Mouse (Mus musculus): Measurements from ENCODE around the gene Gabarap.
"Not testable (repeated sequence)": the region's sequence is repeated elsewhere in the genome, so short reads cannot be mapped to it uniquely, and the experiment has no call there.

Gabarap gene

DNA sequence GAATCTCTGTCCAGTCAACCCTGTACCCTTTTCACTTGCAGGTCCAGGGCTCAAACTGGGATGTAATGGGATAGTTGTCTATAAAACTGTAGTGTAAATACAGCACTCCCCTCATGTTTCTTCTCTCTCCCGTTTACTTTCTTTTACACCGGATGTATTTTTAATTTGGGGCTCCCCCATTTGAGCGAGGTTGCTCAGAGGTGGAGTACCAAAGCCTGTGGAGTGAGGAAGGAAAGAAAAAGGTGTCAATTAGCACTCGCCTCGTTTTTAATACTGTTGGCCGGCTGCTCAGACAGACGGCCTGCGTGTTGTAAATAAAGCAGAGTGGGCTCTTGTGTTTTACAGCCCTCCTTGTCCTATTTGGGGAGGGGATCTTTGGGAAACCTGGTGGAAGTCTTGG, 8.7 kb downstream of the Gabarap start:
- no peak for DNase-seq (ENCODE audit: low spot score)

DNA sequence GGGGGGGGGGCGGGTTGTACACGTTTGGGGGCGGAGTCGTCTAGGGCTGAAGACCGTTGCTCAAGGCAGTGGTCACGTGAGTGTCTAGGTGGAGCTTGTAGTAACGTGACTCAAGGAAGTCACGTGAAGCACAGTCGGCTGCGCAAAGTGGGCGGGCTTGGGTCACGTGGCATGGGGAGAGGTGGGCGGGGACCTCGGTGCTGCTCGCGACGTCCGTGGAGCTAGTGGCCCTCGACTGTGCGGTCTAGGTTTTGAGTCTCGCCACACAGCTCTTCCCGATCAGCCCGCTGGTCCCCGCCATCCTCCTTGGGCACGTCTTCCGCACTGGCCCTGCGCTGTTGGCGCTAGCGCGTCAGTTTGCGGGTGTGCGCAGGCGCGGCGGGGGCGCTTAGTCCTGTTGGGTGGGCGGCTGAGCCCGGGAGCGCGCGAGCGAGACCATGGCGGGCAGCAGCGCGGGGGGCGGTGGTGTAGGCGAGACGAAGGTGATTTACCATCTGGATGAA, 9.5 kb downstream of the Gabarap start, which contains the start of gene Dvl2:
Gene Dvl2, plus strand, starts transcription at position 200 of the 503 bp plus-strand sequence.
- peak; percentile 90 for DNase-seq (ENCODE audit: low spot score)

DNA sequence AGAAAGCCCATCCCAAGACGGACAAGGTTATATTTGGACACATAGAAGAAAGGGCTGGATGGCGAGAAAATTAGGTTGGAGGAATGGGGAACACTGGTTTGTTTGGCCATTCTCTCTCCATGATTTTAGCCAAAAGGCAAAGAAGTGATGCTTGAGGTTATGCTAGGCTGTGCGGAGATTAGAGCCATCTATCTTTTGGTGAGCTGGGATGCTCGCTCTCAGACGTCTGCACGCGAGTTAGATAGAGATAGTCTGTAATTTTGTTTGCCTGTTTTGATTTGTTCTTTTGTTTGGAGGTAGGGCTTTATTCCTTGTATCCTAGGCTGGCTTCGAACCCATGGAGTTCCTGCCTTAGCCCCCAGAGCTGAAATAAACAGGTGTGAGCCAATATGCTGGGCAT, 10.2 kb downstream of the Gabarap start:
- DNase-seq (ENCODE audit: low spot score): no peak

DNA sequence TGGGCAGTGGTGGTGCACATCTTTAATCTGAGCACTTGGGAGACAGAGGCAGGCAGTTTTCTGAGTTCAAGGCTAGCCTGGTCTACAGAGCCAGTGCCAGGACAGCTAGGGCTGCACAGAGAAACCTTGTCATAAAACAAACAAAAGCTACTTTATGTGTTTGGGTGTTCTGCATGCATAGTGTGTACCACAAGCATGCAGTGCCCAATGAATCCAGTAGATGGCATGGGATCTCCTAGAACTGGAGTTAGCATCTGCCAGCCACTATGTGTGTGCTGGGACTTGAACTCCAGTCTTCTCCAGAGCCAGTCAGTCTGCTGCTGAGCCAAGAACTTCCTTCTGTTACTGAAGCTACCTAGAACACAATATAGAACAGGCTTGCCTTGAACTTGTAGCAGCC, 10.9 kb downstream of the Gabarap start:
- no peak for DNase-seq (ENCODE audit: low spot score)

DNA sequence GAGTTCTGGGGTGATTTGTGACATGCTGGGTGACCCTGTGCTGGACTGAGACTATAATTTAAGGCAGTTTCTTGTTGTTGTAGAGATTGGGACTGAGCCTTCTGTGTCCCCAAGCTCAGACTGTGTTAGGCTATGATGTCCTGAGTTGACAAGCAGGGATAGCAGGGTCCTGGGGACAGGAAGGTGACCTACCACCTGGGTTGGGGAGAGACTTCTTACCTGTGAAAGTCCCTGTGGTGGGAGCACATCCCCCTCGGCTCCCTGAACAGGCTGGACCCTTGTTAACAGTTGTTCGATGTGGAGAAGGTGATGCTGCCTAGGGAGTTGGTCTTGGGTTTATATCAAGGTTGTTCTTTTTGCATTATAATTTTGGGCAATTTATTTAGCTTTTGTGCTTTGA, 11.5 kb downstream of the Gabarap start:
- no peak for DNase-seq (ENCODE audit: low spot score)

DNA sequence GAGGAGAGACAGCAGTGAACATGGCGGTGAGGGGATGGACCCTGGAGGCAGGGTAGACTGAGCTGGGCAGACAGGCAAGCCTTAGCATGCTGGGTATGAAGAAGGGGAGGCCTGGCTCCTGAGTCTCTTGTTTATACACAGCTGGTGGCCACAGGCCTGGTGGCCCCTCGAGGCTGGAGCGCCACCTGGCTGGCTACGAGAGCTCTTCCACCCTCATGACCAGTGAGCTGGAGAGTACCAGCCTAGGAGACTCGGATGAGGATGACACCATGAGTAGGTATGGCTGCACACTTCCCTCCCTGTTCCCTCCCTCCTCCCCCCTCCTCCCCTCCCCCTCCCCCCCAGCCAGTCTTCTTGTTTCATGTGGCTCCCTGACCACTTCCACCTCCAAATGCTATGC, 14.6 kb downstream of the Gabarap start:
- DNase-seq (ENCODE audit: low spot score): no peak

DNA sequence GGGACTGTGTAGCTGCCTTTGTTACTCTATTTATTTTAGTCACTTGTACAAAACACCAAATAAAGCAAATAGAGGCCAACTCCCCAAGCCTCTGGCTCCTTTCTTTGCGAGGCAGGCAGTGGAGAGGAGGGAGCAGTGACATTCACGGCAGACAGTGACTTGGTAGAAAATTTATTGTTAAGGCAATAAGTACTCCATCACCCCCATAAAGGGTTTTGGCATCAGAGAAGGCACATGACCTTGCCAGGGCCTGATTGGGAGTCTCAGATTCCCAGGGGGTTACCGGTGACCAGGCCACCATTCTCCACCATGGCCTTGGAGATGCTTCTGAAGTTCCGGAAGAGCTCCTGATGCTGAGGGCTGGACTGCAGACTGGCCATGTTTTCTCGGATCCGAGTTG, 19.1 kb downstream of the Gabarap start:
- no peak for DNase-seq (ENCODE audit: low spot score)

DNA sequence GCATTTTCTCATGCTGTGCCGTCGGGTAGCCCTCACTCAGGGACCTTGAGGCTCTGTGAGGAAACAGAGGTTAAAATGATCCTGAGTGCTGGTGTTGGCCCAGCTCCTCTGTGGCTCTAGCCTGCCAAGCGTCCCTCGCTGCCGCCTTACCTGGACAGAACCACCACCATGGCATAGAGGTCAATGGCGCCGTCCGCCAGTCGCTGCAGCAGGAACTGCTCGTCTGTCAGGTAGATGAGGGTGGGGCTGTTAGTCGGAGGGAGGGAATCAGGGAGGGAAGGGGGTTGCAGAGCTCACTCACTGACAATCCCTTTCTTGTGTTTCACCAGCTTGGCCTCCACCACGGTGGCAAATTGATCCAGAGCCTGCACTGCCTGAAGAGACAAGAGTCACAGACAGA, 19.6 kb downstream of the Gabarap start:
- DNase-seq (ENCODE audit: low spot score): no peak

DNA sequence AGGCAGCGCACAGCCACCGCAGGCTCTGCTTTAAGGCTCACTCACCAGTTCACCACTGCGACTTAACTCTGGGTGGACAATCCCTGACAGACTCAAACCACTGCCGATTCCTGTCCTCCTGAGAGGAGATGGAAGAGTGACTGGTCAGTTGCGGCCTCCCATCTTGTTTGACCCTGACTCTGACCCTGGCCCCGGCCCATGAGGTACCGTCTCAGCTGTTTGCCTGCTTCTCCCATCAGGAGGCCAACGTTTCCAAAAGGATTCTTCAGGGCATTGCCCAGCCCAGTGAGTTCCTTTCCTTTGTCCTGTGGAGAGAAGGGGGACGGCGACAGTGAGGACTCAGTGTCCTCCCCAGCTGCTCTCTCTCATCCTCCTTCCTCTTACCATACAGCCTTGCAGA, 20.0 kb downstream of the Gabarap start:
- DNase-seq (ENCODE audit: low spot score): no peak

DNA sequence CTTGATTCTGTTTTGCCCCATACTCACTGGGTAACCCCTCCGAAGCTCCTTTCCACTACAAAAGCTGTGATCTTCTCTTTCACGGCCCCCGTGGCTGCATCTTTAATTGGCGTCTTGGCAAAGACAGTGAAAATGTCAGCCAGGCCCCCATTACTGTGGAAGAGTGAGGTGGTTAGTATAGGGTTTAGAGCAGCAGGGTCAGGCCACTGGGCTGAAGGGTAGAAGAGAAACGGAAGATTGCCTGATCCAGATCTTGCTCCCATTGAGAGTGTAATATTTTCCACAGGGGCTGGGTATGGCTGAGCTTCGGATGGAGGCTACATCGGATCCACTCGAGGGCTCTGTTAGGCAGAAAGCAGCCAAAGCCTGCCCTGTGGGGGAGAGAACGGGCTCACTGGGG, 22.0 kb downstream of the Gabarap start:
- DNase-seq (ENCODE audit: low spot score): no peak

DNA sequence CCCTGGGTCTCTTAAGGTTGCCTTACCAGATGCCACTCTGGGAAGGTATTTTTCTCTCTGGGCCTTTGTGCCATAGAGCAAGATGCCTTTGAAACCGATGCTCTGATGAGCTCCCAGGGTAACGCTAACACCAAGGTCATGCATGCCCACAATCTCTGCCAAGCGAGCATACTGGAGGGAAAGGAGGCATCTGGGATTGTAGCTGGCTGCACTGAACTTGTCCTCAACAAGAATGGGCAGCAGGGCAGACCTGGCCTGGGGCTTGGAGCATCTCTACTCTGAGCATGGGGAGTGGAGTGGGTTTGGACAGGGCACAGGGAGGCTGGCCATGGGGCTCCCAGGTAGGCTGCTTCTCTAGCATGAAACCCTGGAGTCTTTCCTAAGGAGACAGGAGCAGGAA, 22.5 kb downstream of the Gabarap start:
- no peak for DNase-seq (ENCODE audit: low spot score)

DNA sequence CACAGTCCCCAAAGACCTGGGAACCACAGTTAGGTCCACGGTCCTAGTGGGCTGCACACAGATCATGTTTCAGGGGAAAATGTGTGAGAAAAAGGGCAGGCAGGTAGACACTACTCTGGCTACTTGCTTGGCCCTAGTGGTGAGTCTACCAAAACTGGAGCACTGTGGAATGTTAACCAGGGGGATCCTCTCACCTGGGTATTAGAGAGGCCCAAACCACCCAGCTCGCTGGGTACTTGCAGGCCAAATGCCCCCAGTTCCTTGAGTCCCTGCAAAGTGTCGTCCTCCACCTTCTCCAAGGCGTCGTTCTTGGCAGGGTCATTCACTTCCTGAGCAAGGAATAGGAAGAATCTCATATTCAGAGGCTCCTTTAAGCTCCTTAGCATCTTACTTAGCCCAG, 23.1 kb downstream of the Gabarap start:
- no peak for DNase-seq (ENCODE audit: low spot score)

DNA sequence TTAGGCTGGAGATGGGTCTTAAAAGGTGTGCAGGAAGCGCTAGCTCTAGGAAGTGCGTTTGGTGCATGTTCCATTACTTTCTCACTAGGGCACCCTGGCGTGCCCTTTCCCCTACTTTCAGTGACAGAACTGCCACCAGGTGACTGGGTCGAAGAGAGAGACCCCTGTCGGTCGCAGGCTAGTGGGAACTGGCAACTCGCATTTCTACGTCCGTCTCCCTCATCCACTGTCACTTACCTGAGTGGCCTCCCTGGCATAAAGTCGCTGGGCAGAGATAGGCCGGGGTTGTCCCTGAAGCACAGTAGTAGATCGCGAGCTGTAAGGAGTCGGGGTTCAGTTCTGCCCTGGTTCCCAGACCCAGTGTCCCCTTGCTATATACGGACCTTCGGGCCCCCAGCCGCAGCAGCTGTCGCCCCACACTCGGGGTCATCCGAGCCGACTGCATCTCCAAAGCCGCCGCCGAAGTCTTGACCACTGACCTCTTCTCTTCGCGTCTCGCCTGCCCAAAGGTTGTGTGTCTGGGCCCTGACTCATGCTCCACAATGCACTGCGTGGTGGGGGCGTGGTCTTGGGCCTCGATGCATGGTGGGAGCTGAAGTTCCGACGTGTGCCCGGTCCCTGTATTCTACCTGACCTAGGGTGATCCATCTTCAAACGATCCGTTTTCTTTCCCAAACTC, 24.1 kb downstream of the Gabarap start, which contains the start of gene Acadvl:
Gene Acadvl, minus strand, starts transcription at position 532 of the 679 bp plus-strand sequence.
- DNase-seq (ENCODE audit: low spot score): peak; percentile 91

DNA sequence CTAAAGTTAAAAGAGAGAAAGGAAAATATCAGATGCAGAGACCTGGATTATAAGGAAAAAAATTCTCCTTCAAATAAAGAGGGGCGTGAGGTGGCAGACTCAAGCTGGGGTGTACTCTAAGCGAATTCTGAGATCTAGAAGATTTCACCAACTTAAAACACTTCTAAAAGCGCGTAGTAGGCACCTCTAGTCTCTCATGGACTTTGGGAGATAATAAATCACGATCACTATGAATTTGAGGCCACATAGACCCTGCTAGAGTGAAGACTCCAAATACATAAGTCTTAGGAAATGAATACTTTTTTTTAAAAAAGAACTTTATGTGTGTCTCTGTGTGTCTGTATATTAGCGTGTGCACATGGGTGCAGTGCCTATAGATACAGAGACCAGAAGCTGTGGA, 24.7 kb downstream of the Gabarap start:
- no peak for DNase-seq (ENCODE audit: low spot score)

DNA sequence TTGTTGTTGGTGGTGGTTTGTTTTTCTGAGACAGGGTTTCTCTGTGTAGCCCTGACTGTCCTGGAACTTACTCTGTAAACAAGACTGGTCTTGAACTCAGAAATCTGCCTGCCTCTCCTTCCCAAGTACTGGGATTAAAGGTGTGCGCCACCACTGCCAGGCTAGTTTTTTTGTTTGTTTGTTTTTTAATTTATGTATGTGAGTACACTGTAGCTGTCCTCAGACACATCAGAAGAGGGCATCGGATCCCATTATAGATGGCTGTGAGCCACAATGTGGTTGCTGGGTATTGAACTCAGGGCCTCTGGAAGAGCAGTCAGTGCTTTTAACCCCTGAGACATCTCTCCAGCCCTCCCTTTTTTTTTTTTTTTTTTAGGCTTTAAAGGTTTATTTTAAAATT, 25.2 kb downstream of the Gabarap start:
- DNase-seq (ENCODE audit: low spot score): not testable (repeated sequence)

DNA sequence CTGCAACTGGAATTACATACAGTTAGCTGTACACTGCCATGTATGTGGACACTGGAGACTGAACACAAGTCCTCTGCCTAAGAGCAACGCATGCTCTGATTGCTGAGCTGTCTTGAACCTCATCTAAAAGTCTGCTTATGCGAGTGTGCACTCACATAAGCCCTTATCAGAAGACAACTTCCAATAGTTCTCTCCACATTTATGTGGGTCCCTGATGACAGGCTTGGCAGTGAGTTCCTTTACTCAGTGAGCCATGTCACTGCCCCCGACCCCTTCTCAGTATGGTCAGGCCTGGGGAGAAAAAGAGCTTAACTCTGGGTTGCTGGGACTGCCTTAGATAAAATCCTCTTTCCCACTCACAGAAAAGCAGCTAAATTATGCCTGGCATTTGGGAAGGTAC, 25.7 kb downstream of the Gabarap start, which contains the start of gene Dlg4:
Gene Dlg4, plus strand, starts transcription at position 274 of the 400 bp plus-strand sequence.
- DNase-seq (ENCODE audit: low spot score): no peak

DNA sequence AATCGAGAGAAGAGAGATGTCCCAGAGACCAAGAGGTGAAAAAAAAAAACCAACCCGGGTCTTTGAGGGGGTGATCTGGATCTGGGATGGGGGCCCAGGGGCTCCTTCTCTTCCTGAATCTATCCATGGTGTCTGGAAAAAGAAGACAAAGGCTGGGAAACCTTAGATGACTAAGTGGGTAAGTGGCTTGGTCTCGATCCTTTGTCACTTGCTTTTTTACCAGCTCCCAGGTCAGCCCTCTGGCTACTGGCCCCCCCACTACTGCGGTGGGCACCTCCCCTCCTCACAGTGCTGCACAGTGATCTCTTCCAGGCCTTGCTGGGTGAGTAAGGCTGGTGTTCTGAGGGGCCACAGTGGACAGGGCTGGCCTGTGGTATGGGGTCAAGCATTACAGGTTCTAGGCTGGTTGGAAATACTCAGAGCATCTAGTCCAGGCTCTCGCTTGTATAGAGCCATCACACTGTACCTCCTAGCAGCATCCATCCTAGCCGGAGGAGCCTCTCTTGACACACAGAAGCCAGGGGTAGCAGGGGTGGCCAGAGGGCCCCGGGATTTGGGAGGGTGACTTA, 26.3 kb downstream of the Gabarap start:
- DNase-seq (ENCODE audit: low spot score): no peak

DNA sequence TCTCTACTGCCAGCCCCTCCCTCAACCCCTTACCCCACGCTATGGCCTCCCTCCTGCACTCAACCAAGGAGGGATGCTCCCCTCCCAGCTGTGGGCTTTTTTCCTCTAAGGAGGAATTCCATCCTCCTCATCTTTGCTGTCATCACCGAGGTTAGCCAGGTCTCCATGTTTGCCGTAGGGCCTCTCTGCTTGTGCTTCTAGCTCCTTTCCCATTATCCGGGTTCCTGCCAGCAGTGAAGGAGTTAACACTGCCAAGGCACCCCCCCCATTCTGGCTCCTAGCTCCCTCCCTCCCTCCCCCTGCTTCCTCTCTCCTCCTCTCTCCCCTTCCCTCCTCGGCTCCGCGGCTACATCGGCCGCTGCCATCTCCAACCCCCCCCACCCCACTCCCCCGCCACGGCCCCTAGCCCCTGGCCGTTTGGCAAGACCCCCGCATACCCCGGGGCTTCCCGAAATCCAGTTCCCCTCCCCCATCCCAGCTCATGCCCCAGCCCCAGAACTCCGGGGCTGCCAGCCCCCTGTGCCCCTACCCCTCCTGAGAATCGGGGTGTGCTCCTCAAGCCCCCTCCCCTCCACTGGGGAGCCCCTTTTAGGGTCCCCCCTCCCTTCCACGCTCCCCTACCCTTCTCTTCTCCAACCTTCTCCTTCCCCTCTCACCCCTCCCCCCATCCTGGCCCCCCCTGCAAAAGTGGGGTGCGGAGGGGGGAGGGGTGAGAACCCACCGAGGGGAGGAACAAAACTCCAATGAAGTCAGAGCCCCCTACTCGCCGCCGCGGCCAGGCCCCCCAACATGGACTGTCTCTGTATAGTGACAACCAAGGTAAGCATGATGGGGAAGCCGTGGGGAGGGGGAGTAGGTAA, 27.4 kb downstream of the Gabarap start:
- DNase-seq (ENCODE audit: low spot score): peak; percentile 68

DNA sequence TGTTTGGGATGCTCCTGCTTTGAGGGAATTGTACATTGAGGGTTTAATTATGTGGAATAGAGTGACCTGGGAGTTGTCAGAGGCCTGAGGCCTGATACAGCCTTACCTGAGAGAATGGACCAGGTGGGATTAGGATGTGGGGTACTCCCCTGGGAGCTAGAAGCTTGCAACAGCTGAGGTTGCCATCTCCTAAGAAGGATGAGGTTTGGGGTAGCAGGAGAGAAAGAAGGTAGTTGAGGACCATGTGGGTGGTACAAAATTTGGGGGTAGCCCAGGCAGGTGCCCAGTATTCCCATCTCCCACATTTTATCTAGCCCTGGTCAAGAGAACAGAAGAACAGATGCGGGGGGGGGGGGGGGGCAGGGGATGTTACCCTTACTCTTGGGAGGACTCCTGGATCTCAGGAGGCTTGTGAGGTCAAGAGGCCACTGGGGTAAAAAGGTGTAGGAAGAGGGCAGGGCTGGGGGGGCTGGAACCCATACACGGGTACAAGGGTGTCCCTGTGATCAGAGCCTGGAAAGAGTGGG, 28.6 kb downstream of the Gabarap start:
- DNase-seq (ENCODE audit: low spot score): no peak

DNA sequence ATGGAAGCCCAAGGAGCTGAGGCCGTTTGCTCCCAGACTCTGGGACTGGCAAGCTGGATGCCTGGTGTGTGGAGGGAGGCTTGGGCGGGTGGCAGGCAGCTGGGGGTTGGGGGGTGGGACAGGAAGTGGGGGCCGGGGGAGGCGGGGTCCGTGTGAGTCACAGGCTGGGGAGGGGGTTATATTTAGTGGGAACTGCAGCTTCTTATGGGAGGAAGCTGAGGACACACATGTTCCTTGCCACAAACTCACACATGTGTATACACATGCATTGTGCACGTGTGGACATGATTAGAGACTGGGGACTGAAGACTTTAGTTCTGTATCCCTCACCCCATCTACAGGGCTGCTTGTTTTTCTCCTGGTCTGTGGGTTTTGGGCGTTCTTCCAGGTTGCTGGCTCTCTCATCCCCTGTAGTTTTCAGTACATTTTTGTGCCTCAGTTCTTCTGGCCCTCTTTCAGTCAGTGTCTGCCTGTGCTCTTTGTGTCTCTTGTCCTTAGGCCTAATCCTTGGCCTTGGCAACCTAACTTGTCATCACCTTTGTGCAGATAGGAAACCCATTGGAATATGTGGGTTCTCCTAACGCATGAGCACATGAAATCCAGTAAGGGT, 29.2 kb downstream of the Gabarap start:
- peak; percentile 56 for DNase-seq (ENCODE audit: low spot score)

DNA sequence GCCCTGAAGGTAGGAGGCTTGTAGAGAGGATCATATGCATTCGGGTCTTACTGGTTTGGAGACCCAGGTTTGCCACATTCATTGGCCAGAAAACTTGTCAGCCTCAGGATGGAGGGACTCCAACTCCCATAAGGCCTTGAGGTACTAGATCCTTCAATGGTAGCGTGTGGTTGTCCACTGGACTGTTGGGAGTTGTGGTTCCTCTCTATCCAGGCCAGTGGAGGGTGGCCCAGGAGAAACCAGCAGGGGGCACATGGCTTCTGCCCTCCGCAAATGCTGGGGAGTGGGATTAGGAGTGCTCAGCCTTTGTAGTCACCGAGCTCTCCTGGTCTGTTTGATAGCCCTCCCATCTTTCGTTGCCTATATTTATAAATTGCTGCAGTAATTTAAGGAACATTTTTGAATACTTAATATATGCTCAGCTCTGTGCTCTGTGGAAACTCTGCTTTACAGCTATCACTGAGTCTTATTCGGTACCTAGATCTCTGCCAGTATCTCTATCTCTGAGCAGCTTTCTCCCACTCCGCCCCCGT, 29.9 kb downstream of the Gabarap start:
- DNase-seq (ENCODE audit: low spot score): peak; percentile 86
